Mouse (Mus musculus): ENCODE data around the gene Aspdh.

DNA sequence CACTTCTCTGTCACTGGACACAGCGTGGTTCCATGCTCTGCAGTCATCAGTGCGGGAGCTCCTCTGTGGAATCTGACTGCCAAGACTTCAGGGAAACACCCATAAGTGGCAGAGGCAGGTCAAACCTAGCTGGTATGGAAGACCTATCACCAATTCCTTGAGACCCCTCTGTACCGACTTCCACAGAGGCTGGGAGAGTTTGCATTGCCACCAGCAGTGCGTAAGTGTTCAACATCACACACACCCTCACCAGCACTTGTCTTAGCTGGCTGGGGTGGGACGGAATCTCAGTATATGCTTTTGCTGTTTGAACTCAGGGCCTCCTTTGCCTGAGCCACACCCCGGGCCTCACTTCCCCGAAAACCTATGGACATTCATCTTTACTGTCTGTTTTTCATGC is 22.7 kb downstream of the Aspdh start:
- no peak for TF ChIP-seq CTCF (IDR thresholded peaks at IDR 0.05; ENCODE audit: low read depth, low read length)
- no peak for TF ChIP-seq POLR2A (IDR thresholded peaks at IDR 0.05; ENCODE audit: borderline replicate concordance, low read depth, low read length)
